8 mouse cellular contexts compared by ENCODE assay signal in genomic region chr3:40949170-40949902, GRCm38 (mm10). TPM values are rescaled to one million over a fixed set of nuclear protein-coding genes. Genes with fewer than 3 reads are reported as not detected.
A peak's percentile ranks its signal among the peaks of the same experiment; 100 is the strongest.
DNase-seq lines count a peak whose midpoint lies in the region; ATAC-seq and TF ChIP-seq lines count a peak whose summit lies in the region.

Larp1b (plus strand) TSS chr3:40949828.

- peaks cover 44% of the 10 kb centered on the region for H3K27me3 ChIP-seq in hindbrain, embryonic 10.5 days (ENCODE audit: insufficient read depth, poor library complexity, severe bottlenecking)
- no peaks in the 10 kb centered on the region for H3K27me3 ChIP-seq in lung, postnatal 0 days (replicated peaks; ENCODE audit: insufficient read depth, low read length)

- no peak for TF ChIP-seq EP300 in lung, postnatal 0 days (IDR thresholded peaks at IDR 0.05)

- peak within 1 kb of the TSS; percentile 90 for H3K27ac ChIP-seq in hindbrain, embryonic 10.5 days
- H3K27ac ChIP-seq in lung, postnatal 0 days (ENCODE audit: low read length) = peak within 1 kb of the TSS; percentile 94

- WGBS in hindbrain, embryonic 10.5 days = under 1% methylated on average over 66 of the region's 66 CpGs
- 2% methylated on average over 58 of the region's 66 CpGs for WGBS in lung, postnatal 0 days

- peak; percentile 99 for DNase-seq in MN1 (ENCODE audit: low spot score)
- DNase-seq in cerebellum, adult 9-10 months = peak; percentile 100
- DNase-seq in hindbrain, embryonic 10.5 days (ENCODE audit: low spot score) = peak; percentile 99
- peak; percentile 99 for DNase-seq in layer of hippocampus, adult 9-11 months
- DNase-seq in lung, postnatal 0 days (ENCODE audit: low spot score) = peak; percentile 99
- peak; percentile 98 for DNase-seq in ovary, postnatal 14 days (ENCODE audit: low spot score)
- peak; percentile 100 for DNase-seq in thymus, postnatal 14 days

- H3K36me3 ChIP-seq in hindbrain, embryonic 10.5 days = no peaks in the 10 kb centered on the region
- no peaks in the 10 kb centered on the region for H3K36me3 ChIP-seq in lung, postnatal 0 days (ENCODE audit: insufficient read depth, low read length)

- H3K4me2 ChIP-seq in lung, postnatal 0 days (replicated peaks; ENCODE audit: low read depth, low read length) = peak within 1 kb of the TSS; percentile 98

- H3K4me1 ChIP-seq in hindbrain, embryonic 10.5 days (replicated peaks) = peaks cover 20% of the 10 kb centered on the region; the same call in 1 of the 2 replicates
- no peaks in the 10 kb centered on the region for H3K4me1 ChIP-seq in lung, postnatal 0 days (ENCODE audit: insufficient read depth, low read depth, low read length)

- peak; percentile 8; the same call in 1 of the 2 replicates for TF ChIP-seq CTCF in lung, postnatal 0 days (IDR thresholded peaks at IDR 0.05)

- ATAC-seq in frontal cortex, adult (ENCODE audit: low TSS enrichment) = peak; percentile 83
- ATAC-seq in lung, postnatal 0 days = peak; percentile 96

- H3K9ac ChIP-seq in lung, postnatal 0 days (replicated peaks; ENCODE audit: low read depth) = peak within 1 kb of the TSS; percentile 65

- peak within 1 kb of the TSS; percentile 78 for H3K4me3 ChIP-seq in hindbrain, embryonic 10.5 days
- peak within 1 kb of the TSS; percentile 82 for H3K4me3 ChIP-seq in lung, postnatal 0 days (ENCODE audit: low read depth, low read length)

- no peaks in the 10 kb centered on the region for H3K9me3 ChIP-seq in hindbrain, embryonic 10.5 days
- no peaks in the 10 kb centered on the region for H3K9me3 ChIP-seq in lung, postnatal 0 days (ENCODE audit: low read length)

RNA-seq across cellular contexts. Expression of gene Larp1b, which starts in this region (rescaled TPM):
- 1.7 and 2.3 TPM in 2 replicates for polyA plus RNA-seq in hindbrain, embryonic 10.5 days (2016; fragmentation: Nextera tagmentation; extraction: Ambion mirVana)
- polyA plus RNA-seq in lung, postnatal 0 days (2015; fragmentation: Nextera tagmentation; extraction: Ambion mirVana) = 6.6 and 7.2 TPM in 2 replicates

Comparison
In these comparisons a context has a peak if more than half of its experiments do, and no peak if none do; other contexts are left out.
1. Peak in every context shown above with its lines: DNase-seq, ATAC-seq, H3K4me3 ChIP-seq and H3K27ac ChIP-seq.